ENCODE assay signal across 10 mouse cellular contexts in the genomic region with DNA sequence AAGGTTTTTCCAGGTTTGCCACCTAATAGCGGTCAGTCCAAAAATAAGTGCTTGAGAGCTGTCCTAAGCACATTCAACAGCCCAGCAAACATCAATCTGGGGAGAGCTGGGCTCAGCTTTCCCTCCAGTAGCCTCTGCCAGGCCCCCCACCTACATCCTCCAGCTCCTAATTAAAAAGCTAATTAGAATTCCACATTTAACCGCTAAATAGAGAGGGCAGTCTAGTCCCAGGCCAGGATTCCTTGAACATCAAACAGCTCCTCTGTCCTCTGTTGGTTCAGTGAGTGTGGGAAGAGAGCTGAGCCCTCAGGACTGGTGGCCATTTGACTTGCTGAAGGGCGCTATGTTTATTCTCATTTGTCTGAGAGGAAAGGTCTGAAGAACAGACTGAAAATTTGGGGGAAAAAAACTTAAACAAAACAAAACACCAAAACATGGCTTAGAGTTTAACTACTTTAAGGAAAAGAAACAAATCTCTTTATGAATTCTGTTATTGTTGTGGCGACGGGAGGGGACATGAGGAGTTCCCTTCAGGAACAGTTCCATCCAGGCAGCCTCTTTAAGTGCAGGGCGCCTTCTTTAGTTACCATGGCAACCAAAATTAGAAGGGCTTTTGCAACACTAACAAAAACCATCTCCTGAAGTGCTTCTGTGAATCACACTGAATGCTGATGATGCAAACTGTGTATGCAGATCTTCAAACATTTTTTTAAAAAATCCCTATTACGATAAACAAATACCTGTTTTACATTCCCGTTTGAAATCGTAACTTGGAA. TPM values are rescaled to one million over a fixed set of nuclear protein-coding genes. Genes with fewer than 3 reads are reported as not detected.
A peak's percentile ranks its signal among the peaks of the same experiment; 100 is the strongest.
DNase-seq lines count a peak whose midpoint lies in the region; ATAC-seq and TF ChIP-seq lines count a peak whose summit lies in the region.
"Had no signal": no experiment of that assay in that cellular context is flagged by ENCODE, and none has a peak within 500 bp of the region (broad histone marks: within the 10 kb centered on the region; RNA-seq: fewer than 3 reads in every experiment).

No protein-coding gene starts in this region.

- peak; percentile 29 for DNase-seq in layer of hippocampus, adult 11-12 months (ENCODE audit: low spot score)
- DNase-seq in layer of hippocampus, adult 9-11 months = no peak
- peak; percentile 13 for DNase-seq in adipocyte (ENCODE audit: low spot score)
- DNase-seq in forebrain, postnatal 0 days = peak; percentile 68
- DNase-seq in adrenal gland, postnatal 14 days = no peak
- DNase-seq in lung, postnatal 10 days = no peak
- no peak for DNase-seq in adrenal gland, adult (ENCODE audit: inconsistent age in 2 of 2, low spot score in 1 of 2)
- DNase-seq: kidney, postnatal 14 days; liver, postnatal 0 days had no signal

- H3K4me3 ChIP-seq in forebrain, postnatal 0 days (ENCODE audit: low read depth, low read length) = 0 out of 2 replicates have a peak overlapping the region, but pooled peaks have one; percentile 48

- H3K4me1 ChIP-seq in forebrain, postnatal 0 days (ENCODE audit: insufficient read depth) = peaks cover 5% of the 10 kb centered on the region; the same call in 1 of the 2 replicates

- peak overlapping the region; percentile 77; the same call in 1 of the 2 replicates for H3K27ac ChIP-seq in forebrain, postnatal 0 days (ENCODE audit: low read depth, low read length)

- H3K9me3 ChIP-seq in forebrain, postnatal 0 days (ENCODE audit: low read length) = no peaks in the 10 kb centered on the region

- H3K4me2 ChIP-seq in forebrain, postnatal 0 days (ENCODE audit: low read depth) = peak overlapping the region; percentile 91

- peak; percentile 37 for ATAC-seq in forebrain, postnatal 0 days
- ATAC-seq in megakaryocyte, adult 5-6 weeks (ENCODE audit: poor library complexity, severe bottlenecking) = peak; percentile 31; the same call in 1 of the 2 replicates
- ATAC-seq: liver, postnatal 0 days had no signal

- TF ChIP-seq CTCF in forebrain, postnatal 0 days (IDR thresholded peaks at IDR 0.05; ENCODE audit: low read depth) = no peak

- H3K36me3 ChIP-seq in forebrain, postnatal 0 days (ENCODE audit: insufficient read depth) = no peaks in the 10 kb centered on the region

- WGBS in forebrain, postnatal 0 days = 12% methylated on average over 9 of the region's 9 CpGs

- H3K9ac ChIP-seq in forebrain, postnatal 0 days = no peak overlapping the region; the same call in 1 of the 2 replicates

- H3K27me3 ChIP-seq in forebrain, postnatal 0 days (ENCODE audit: insufficient read depth, low read length) = no peaks in the 10 kb centered on the region

RNA-seq across cellular contexts. Expression of gene Nim1k, which starts 1.6 kb away (rescaled TPM):
- total RNA-seq in forebrain, postnatal 0 days (2014; rRNA removed) = 11.2 and 11.3 TPM in 2 replicates
- 7.5 and 8.7 TPM in 2 replicates for polyA plus RNA-seq in forebrain, postnatal 0 days (2015; fragmentation: Nextera tagmentation; extraction: Ambion mirVana)
- total RNA-seq in megakaryocyte, adult 5-6 weeks (2015) = 0.98 and 1.4 TPM in 2 replicates
- 0.48 and 1.5 TPM in 2 replicates for total RNA-seq in megakaryocyte, adult 5-6 weeks (2017)
- total RNA-seq in adrenal gland, postnatal 14 days (2021) = 2.9 and 3.0 TPM in 2 replicates

RNA-seq across cellular contexts. Expression of gene Zfp131, which starts 36.6 kb away (rescaled TPM):
- 46.6 and 56.7 TPM in 2 replicates for total RNA-seq in forebrain, postnatal 0 days (2014; rRNA removed)
- 23.1 and 27.7 TPM in 2 replicates for polyA plus RNA-seq in forebrain, postnatal 0 days (2015; fragmentation: Nextera tagmentation; extraction: Ambion mirVana)
- 37.1 and 43.6 TPM in 2 replicates for total RNA-seq in megakaryocyte, adult 5-6 weeks (2015)
- 43.0 and 45.1 TPM in 2 replicates for total RNA-seq in megakaryocyte, adult 5-6 weeks (2017)
- total RNA-seq in adrenal gland, postnatal 14 days (2021) = 39.4 and 39.8 TPM in 2 replicates

Comparison
In these comparisons a context has a peak if more than half of its experiments do, and no peak if none do; other contexts are left out.
1. DNase-seq: peak in layer of hippocampus, adult 11-12 months (single experiment), adipocyte (single experiment) and forebrain, postnatal 0 days (single experiment); none in layer of hippocampus, adult 9-11 months (single experiment), adrenal gland, postnatal 14 days (single experiment), lung, postnatal 10 days (single experiment) and adrenal gland, adult (0 of 2).